Mouse (Mus musculus): Measurements from ENCODE around the gene Prr15l. TPM values are rescaled to one million over a fixed set of nuclear protein-coding genes. Genes with fewer than 3 reads are reported as not detected.

The Prr15l gene
- polyA plus RNA-seq, 1 experiment from 2014 or later: 0.68 TPM

- Histone ChIP-seq H3K4me1 (peaks cover 15% of the 10 kb centered on the region), H3K27me3 (peaks cover 58% of the 10 kb centered on the region), H3K4me2 (replicated peaks) (no peak within 1 kb of the TSS; the same call in 1 of the 2 replicates), H3K27ac (replicated peaks) (no peak within 1 kb of the TSS), H3K9ac (replicated peaks) (peak within 1 kb of the TSS; percentile 40; the same call in 1 of the 2 replicates), H3K36me3 (no peaks in the 10 kb centered on the region), H3K4me3 (no peak within 1 kb of the TSS), H3K9me3 (no peaks in the 10 kb centered on the region)
- no peak for ATAC-seq (ENCODE audit: low FRiP score, low read depth)
- 80% methylated on average over 7 of the region's 7 CpGs for WGBS
Observed at GRCm38 (mm10) chr11:96982859-96983258, 55.0 kb downstream of the Prr15l start, which contains the start of gene Sp2. Sp2 (minus strand) TSS chr11:96982959.

- Histone ChIP-seq H3K9me3 (no peaks in the 10 kb centered on the region), H3K36me3 (no peaks in the 10 kb centered on the region), H3K4me2 (replicated peaks) (no peak overlapping the region), H3K4me3 (no peak overlapping the region), H3K27ac (replicated peaks) (no peak overlapping the region), H3K4me1 (peaks cover 14% of the 10 kb centered on the region), H3K9ac (replicated peaks) (no peak overlapping the region; the same call in 1 of the 2 replicates), H3K27me3 (peaks cover 76% of the 10 kb centered on the region)
- WGBS: 22% methylated on average over 4 of the region's 4 CpGs
- ATAC-seq (ENCODE audit: low FRiP score, low read depth): no peak
Observed at GRCm38 (mm10) chr11:96984903-96985302, 57.0 kb downstream of the Prr15l start.

- Histone ChIP-seq H3K9me3 (no peaks in the 10 kb centered on the region), H3K4me1 (peaks cover 14% of the 10 kb centered on the region), H3K36me3 (no peaks in the 10 kb centered on the region), H3K9ac (replicated peaks) (no peak overlapping the region), H3K27ac (replicated peaks) (no peak overlapping the region), H3K4me2 (replicated peaks) (no peak overlapping the region), H3K4me3 (no peak overlapping the region), H3K27me3 (peaks cover 73% of the 10 kb centered on the region)
- ATAC-seq (ENCODE audit: low FRiP score, low read depth): no peak
- 65% methylated on average over 3 of the region's 3 CpGs for WGBS
Observed at GRCm38 (mm10) chr11:96986463-96986862, 58.6 kb downstream of the Prr15l start.

Other genes starting within 250 kb of the Prr15l start
- gene Snx11, start 150.5 kb upstream of the Prr15l start, polyA plus RNA-seq (2016; fragmentation: Nextera tagmentation; extraction: Ambion mirVana): 40.1 and 42.6 TPM in 2 replicates
- gene Cbx1, start 139.0 kb upstream of the Prr15l start, polyA plus RNA-seq (2016; fragmentation: Nextera tagmentation; extraction: Ambion mirVana): 156 and 166 TPM in 2 replicates
- 80.9 and 81.1 TPM in 2 replicates for gene Nfe2l1, start 98.1 kb upstream of the Prr15l start, polyA plus RNA-seq (2016; fragmentation: Nextera tagmentation; extraction: Ambion mirVana)
- 36.1 and 43.0 TPM in 2 replicates for gene Copz2, start 78.2 kb upstream of the Prr15l start, polyA plus RNA-seq (2016; fragmentation: Nextera tagmentation; extraction: Ambion mirVana)
- gene Cdk5rap3, start 11.6 kb upstream of the Prr15l start, polyA plus RNA-seq (2016; fragmentation: Nextera tagmentation; extraction: Ambion mirVana): 107 and 116 TPM in 2 replicates
- gene Pnpo, start 15.9 kb downstream of the Prr15l start, polyA plus RNA-seq (2016; fragmentation: Nextera tagmentation; extraction: Ambion mirVana): 14.6 and 16.4 TPM in 2 replicates
- 23.4 and 25.9 TPM in 2 replicates for gene Sp2, start 54.9 kb downstream of the Prr15l start, polyA plus RNA-seq (2016; fragmentation: Nextera tagmentation; extraction: Ambion mirVana)
- gene Sp6, start 85.3 kb downstream of the Prr15l start, polyA plus RNA-seq (2016; fragmentation: Nextera tagmentation; extraction: Ambion mirVana): 0.26 and 0.63 TPM in 2 replicates
- gene Scrn2, start 101.8 kb downstream of the Prr15l start, polyA plus RNA-seq (2016; fragmentation: Nextera tagmentation; extraction: Ambion mirVana): 22.5 and 24.2 TPM in 2 replicates
- gene Lrrc46, start 113.3 kb downstream of the Prr15l start, polyA plus RNA-seq (2016; fragmentation: Nextera tagmentation; extraction: Ambion mirVana): 2.4 and 3.3 TPM in 2 replicates
- 63.4 and 64.4 TPM in 2 replicates for gene Mrpl10, start 113.5 kb downstream of the Prr15l start, polyA plus RNA-seq (2016; fragmentation: Nextera tagmentation; extraction: Ambion mirVana)
- 8.5 and 10.8 TPM in 2 replicates for gene Osbpl7, start 122.5 kb downstream of the Prr15l start, polyA plus RNA-seq (2016; fragmentation: Nextera tagmentation; extraction: Ambion mirVana)
- gene Tbx21, start 187.2 kb downstream of the Prr15l start, polyA plus RNA-seq (2016; fragmentation: Nextera tagmentation; extraction: Ambion mirVana): 0.23 and 0.24 TPM in 2 replicates
- 6.7 and 8.9 TPM in 2 replicates for gene Tbkbp1, start 223.4 kb downstream of the Prr15l start, polyA plus RNA-seq (2016; fragmentation: Nextera tagmentation; extraction: Ambion mirVana)

Data from midbrain, embryonic 12.5 days (tissue).